Mouse (Mus musculus) inflammation-experienced regulatory T-cells (primary cell): ENCODE measurements around the gene Sctr. TPM values are rescaled to one million over a fixed set of nuclear protein-coding genes. Genes with fewer than 3 reads are reported as not detected.

Experiments
- polyA plus RNA-seq, 2 experiments: library from polyadenylated mRNA; unstranded; fragments of 100-300 nt; shearing (Covaris generic); gene quantifications; one replicate each; pipeline ENCODE4 v1.2.1; 2017

Sctr gene
- under 1 TPM in 1 of 2 experiments, not detected in 1; 0.71 TPM for polyA plus RNA-seq

GRCm38 (mm10) chr1:120006844-120007790 is at the start of gene Sctr:
Sctr (plus strand) TSS chr1:120006894.

GRCm38 (mm10) chr1:119996798-119997581 is 9.7 kb upstream of the Sctr start, which contains the start of gene Cfap221:
Cfap221 (minus strand) TSS chr1:119997234.

GRCm38 (mm10) chr1:120073519-120074306 is 67.0 kb downstream of the Sctr start, which contains the start of gene Tmem37:
Tmem37 (minus strand) TSS chr1:120074074.

Other genes with a start within 250 kb of the Sctr start
- gene Ptpn4, start 169.3 kb upstream of the Sctr start, polyA plus RNA-seq = 10 to 100 TPM; 18.7 to 24.6 TPM
- gene Tmem177, start 93.7 kb upstream of the Sctr start, polyA plus RNA-seq = 1 to 10 TPM; 6.7 to 6.8 TPM
- not detected for gene Cfap221, start 9.7 kb upstream of the Sctr start, polyA plus RNA-seq
- gene Tmem37, start 67.2 kb downstream of the Sctr start, polyA plus RNA-seq = 10 to 100 TPM in 1 of 2 experiments, 1 to 10 TPM in 1; 1.2 to 10.9 TPM
- 100 to 1,000 TPM; 120 to 164 TPM for gene Dbi, start 114.2 kb downstream of the Sctr start, polyA plus RNA-seq
- gene 3110009E18Rik, start 114.3 kb downstream of the Sctr start, polyA plus RNA-seq = 10 to 100 TPM; 22.8 to 24.5 TPM